Mouse (Mus musculus) MEL (cell line): ENCODE measurements at regions not wholly inside any gene's neighbourhood (a gene's known extent, or its start where the extent isn't known, plus 50 kb on each side); places are given as distances from the start of the nearest gene placed in this dataset.

Experiments
- DNase-seq: peaks from one replicate; pipeline ENCODE4 v3.0.0; 2011; ENCODE audit warnings: low read depth, low spot score
- H3K27ac ChIP-seq: 2 replicates; pipeline ENCODE4 v1.5.1; 2012; ENCODE audit warnings: low read depth, mild to moderate bottlenecking, control low read depth, low read length, moderate library complexity; ENCODE audit not compliant: control insufficient read depth
- H3K27me3 ChIP-seq, 2 experiments: fragments of 150-350 bp in 1 of 2; sonication (generic) in 1 of 2; 2 replicates each; pipeline ENCODE4 v1.6.1; 2012; ENCODE audit warnings: low read length in 2 of 2, mild to moderate bottlenecking in 2 of 2, improper control_type of control experiment in 1 of 2, moderate library complexity in 1 of 2; ENCODE audit not compliant: insufficient read depth in 2 of 2, control insufficient read depth in 1 of 2
- H3K36me3 ChIP-seq, 2 experiments: 2 replicates each; pipeline ENCODE4 v1.6.1; 2012 to 2014; ENCODE audit warnings: low read length in 2 of 2, improper control_type of control experiment in 1 of 2, inconsistent platforms in 1 of 2, mild to moderate bottlenecking in 1 of 2; ENCODE audit not compliant: insufficient read depth in 2 of 2, control insufficient read depth in 1 of 2
- H3K4me1 ChIP-seq, 2 experiments: fragments of 150-350 bp in 1 of 2; sonication (generic) in 1 of 2; 2 replicates each; pipeline ENCODE4 v1.6.1; 2012; ENCODE audit warnings: low read length in 2 of 2, improper control_type of control experiment in 1 of 2, mild to moderate bottlenecking in 1 of 2; ENCODE audit not compliant: insufficient read depth in 2 of 2, control insufficient read depth in 1 of 2
- H3K4me3 ChIP-seq, 2 experiments: fragments of 150-350 bp in 1 of 2; sonication (generic) in 1 of 2; 2 replicates each; pipeline ENCODE4 v1.5.1; 2012; ENCODE audit warnings: low read depth in 2 of 2, low read length in 2 of 2, mild to moderate bottlenecking in 2 of 2, moderate library complexity in 2 of 2, control low read depth in 1 of 2, improper control_type of control experiment in 1 of 2; ENCODE audit not compliant: control insufficient read depth in 1 of 2, insufficient read depth in 1 of 2
- H3K79me2 ChIP-seq: 2 replicates; pipeline ENCODE4 v1.6.1; 2012; ENCODE audit warnings: mild to moderate bottlenecking, low read length, moderate library complexity; ENCODE audit not compliant: control insufficient read depth, poor library complexity, insufficient read depth
- H3K9ac ChIP-seq: 2 replicates; pipeline ENCODE4 v1.6.1; 2012; ENCODE audit warnings: low read depth, mild to moderate bottlenecking, control low read depth, low read length, moderate library complexity; ENCODE audit not compliant: control insufficient read depth, poor library complexity, severe bottlenecking
- H3K9me3 ChIP-seq: fragments of 150-350 bp; sonication (generic); replicated peaks from 2 replicates; pipeline ENCODE4 v1.6.1; 2012; ENCODE audit warnings: mild to moderate bottlenecking, low read length, improper control_type of control experiment, moderate library complexity; ENCODE audit not compliant: insufficient read depth
- CHD2 ChIP-seq: IDR thresholded peaks from 2 replicates; pipeline ENCODE4 v1.6.1; 2011; ENCODE audit warnings: low read length, improper control_type of control experiment
- E2F4 ChIP-seq: IDR thresholded peaks from 2 replicates; pipeline ENCODE4 v1.6.1; 2011; ENCODE audit warnings: low read depth, low read length, improper control_type of control experiment, borderline replicate concordance
- ELF1 ChIP-seq: IDR thresholded peaks from 2 replicates; pipeline ENCODE4 v1.6.1; 2014; ENCODE audit warnings: low read depth, mild to moderate bottlenecking, inconsistent platforms, low read length, improper control_type of control experiment, moderate library complexity
- EP300 ChIP-seq, 2 experiments: IDR thresholded peaks; 2 replicates each; pipeline ENCODE4 v1.6.1; 2011; ENCODE audit warnings: improper control_type of control experiment in 2 of 2, low read length in 2 of 2, low read depth in 1 of 2, mild to moderate bottlenecking in 1 of 2
- HCFC1 ChIP-seq: IDR thresholded peaks from 2 replicates; pipeline ENCODE4 v1.6.1; 2012; ENCODE audit warnings: low read depth, mild to moderate bottlenecking, inconsistent platforms, low read length, improper control_type of control experiment, moderate library complexity
- MAFK ChIP-seq: IDR thresholded peaks from 2 replicates; pipeline ENCODE4 v1.6.1; 2011; ENCODE audit warnings: low read depth, mild to moderate bottlenecking, low read length, improper control_type of control experiment, borderline replicate concordance
- MAX ChIP-seq: IDR thresholded peaks from 2 replicates; pipeline ENCODE4 v1.6.1; 2011; ENCODE audit warnings: low read length, improper control_type of control experiment
- MXI1 ChIP-seq: IDR thresholded peaks from 2 replicates; pipeline ENCODE4 v1.6.1; 2011; ENCODE audit warnings: mild to moderate bottlenecking, low read depth, low read length, improper control_type of control experiment
- MYC ChIP-seq: IDR thresholded peaks from 2 replicates; pipeline ENCODE4 v1.6.1; 2011; ENCODE audit warnings: low read depth, mild to moderate bottlenecking, low read length, improper control_type of control experiment, moderate library complexity
- NRF1 ChIP-seq: IDR thresholded peaks from 2 replicates; pipeline ENCODE4 v1.6.1; 2014; ENCODE audit warnings: low read depth, mild to moderate bottlenecking, inconsistent platforms, low read length, improper control_type of control experiment, moderate library complexity; ENCODE audit not compliant: poor library complexity, insufficient read depth, severe bottlenecking
- RCOR1 ChIP-seq: IDR thresholded peaks from 2 replicates; pipeline ENCODE4 v1.6.1; 2012; ENCODE audit warnings: low read depth, mild to moderate bottlenecking, inconsistent platforms, low read length, improper control_type of control experiment
- SIN3A ChIP-seq: IDR thresholded peaks from 2 replicates; pipeline ENCODE4 v1.6.1; 2012; ENCODE audit warnings: low read length, improper control_type of control experiment, inconsistent platforms
- UBTF ChIP-seq: IDR thresholded peaks from 2 replicates; pipeline ENCODE4 v1.6.1; 2012; ENCODE audit warnings: low read depth, mild to moderate bottlenecking, inconsistent platforms, low read length, improper control_type of control experiment, moderate library complexity, borderline replicate concordance; ENCODE audit not compliant: insufficient read depth
- USF1 ChIP-seq: IDR thresholded peaks from 2 replicates; pipeline ENCODE4 v1.6.1; 2014; ENCODE audit warnings: low read depth, mild to moderate bottlenecking, inconsistent platforms, low read length, improper control_type of control experiment, moderate library complexity
- ZC3H11A ChIP-seq: IDR thresholded peaks from 2 replicates; pipeline ENCODE4 v1.6.1; 2012; ENCODE audit warnings: low read depth, mild to moderate bottlenecking, inconsistent platforms, low read length, improper control_type of control experiment
- ZKSCAN1 ChIP-seq: IDR thresholded peaks from 2 replicates; pipeline ENCODE4 v1.6.1; 2012; ENCODE audit warnings: low read depth, mild to moderate bottlenecking, inconsistent platforms, low read length, improper control_type of control experiment, moderate library complexity
- ZNF384 ChIP-seq: IDR thresholded peaks from 2 replicates; pipeline ENCODE4 v1.6.1; 2012; ENCODE audit warnings: low read depth, mild to moderate bottlenecking, inconsistent platforms, low read length, improper control_type of control experiment

- H3K9ac ChIP-seq = no peak overlapping the region
- H3K27ac ChIP-seq = no peak overlapping the region
- no peaks in the 10 kb centered on the region for H3K36me3 ChIP-seq
- no peaks in the 10 kb centered on the region; a peak in 2 of 4 replicates for H3K27me3 ChIP-seq
- H3K9me3 ChIP-seq = no peaks in the 10 kb centered on the region
- H3K4me3 ChIP-seq = no peak overlapping the region
- DNase-seq = no peak
- H3K79me2 ChIP-seq = no peaks in the 10 kb centered on the region
- no peaks in the 10 kb centered on the region for H3K4me1 ChIP-seq
- no peak for TF ChIP-seq NRF1
- TF ChIP-seq CHD2 = no peak
- TF ChIP-seq ZNF384 = no peak
- TF ChIP-seq RCOR1 = no peak
- TF ChIP-seq UBTF = no peak
- no peak for TF ChIP-seq ZC3H11A
- no peak for TF ChIP-seq EP300 (IDR thresholded peaks at IDR 0.05; ENCODE audit: low read depth in 1 of 2, low read length in 2 of 2)
- TF ChIP-seq MXI1 = no peak
- no peak for TF ChIP-seq SIN3A
- TF ChIP-seq MAX = no peak
- no peak for TF ChIP-seq USF1
- TF ChIP-seq ZKSCAN1 = no peak
- no peak for TF ChIP-seq HCFC1
Measured at GRCm38 (mm10) chr16:95872436-95872835, 118.3 kb downstream of the Psmg1 start.

GRCm38 (mm10) chr16:95870291-95870690, 120.5 kb downstream of the Psmg1 start:
- Histone ChIP-seq H3K9me3 (no peaks in the 10 kb centered on the region), H3K79me2 (no peaks in the 10 kb centered on the region), H3K4me1 (no peaks in the 10 kb centered on the region), H3K36me3 (no peaks in the 10 kb centered on the region), H3K9ac (no peak overlapping the region), H3K27me3 (no peaks in the 10 kb centered on the region; a peak in 1 of 4 replicates), H3K27ac (no peak overlapping the region), H3K4me3 (no peak overlapping the region)
- TF ChIP-seq ELF1 (no peak), E2F4 (no peak), MYC (no peak), UBTF (no peak), MAFK (no peak)
- DNase-seq = no peak
